Mouse (Mus musculus): ENCODE results near the gene Mrpl17.

GRCm38 (mm10) chr7:105812566-105812965 is 1.7 kb upstream of the Mrpl17 start:
- no peak for TF ChIP-seq CTCF (IDR thresholded peaks at IDR 0.05; ENCODE audit: low read depth)
- no peak for TF ChIP-seq EP300 (IDR thresholded peaks at IDR 0.05; ENCODE audit: low read depth)

Data from liver, embryonic 14.5 days (tissue).